Comparison of ENCODE assay signal across 8 mouse cellular contexts in the genomic region with DNA sequence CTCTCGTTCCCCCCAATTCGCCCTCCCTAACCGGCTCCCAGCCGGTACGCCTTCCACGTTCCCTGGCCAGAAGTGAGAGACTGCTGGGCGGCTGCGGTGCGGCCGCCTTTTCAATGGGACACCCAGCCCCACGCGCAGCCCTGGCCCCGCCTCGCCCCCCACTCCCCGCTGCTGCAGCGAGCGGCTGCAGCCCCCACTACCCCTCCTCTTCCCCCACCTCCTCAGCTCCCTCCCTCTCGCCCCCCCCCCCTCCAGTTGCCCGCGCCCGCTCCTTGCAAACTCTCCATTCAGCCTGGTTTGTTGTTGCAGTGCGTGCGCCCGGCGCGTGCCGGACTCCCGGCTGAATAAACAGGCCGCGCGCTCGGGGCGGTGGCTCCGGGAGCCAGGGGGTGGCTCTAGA. TPM values are rescaled to one million over a fixed set of nuclear protein-coding genes. Genes with fewer than 3 reads are reported as not detected.
DNase-seq lines count a peak whose midpoint lies in the region; ATAC-seq and TF ChIP-seq lines count a peak whose summit lies in the region.

Gene Ascl1 (minus strand): TSS at position 85 of the 400 bp plus-strand sequence.

- peak within 1 kb of the TSS; percentile 54 for H3K4me3 ChIP-seq in lung, embryonic 14.5 days (ENCODE audit: low read depth, low read length)
- peak within 1 kb of the TSS; percentile 82 for H3K4me3 ChIP-seq in hindbrain, embryonic 15.5 days
- H3K4me3 ChIP-seq in midbrain, postnatal 0 days (ENCODE audit: low read depth, low read length): peak within 1 kb of the TSS; percentile 76

- H3K36me3 ChIP-seq in lung, embryonic 14.5 days (ENCODE audit: insufficient read depth): no peaks in the 10 kb centered on the region
- no peaks in the 10 kb centered on the region for H3K36me3 ChIP-seq in hindbrain, embryonic 15.5 days
- H3K36me3 ChIP-seq in midbrain, postnatal 0 days (ENCODE audit: insufficient read depth, low read length): no peaks in the 10 kb centered on the region

- ATAC-seq in lung, embryonic 14.5 days (ENCODE audit: insufficient read depth): peak; percentile 29; the same call in 1 of the 2 replicates
- ATAC-seq in hindbrain, embryonic 15.5 days (ENCODE audit: low FRiP score, low read depth): peak; percentile 54
- peak; percentile 25; the same call in 1 of the 2 replicates for ATAC-seq in midbrain, postnatal 0 days (ENCODE audit: low FRiP score)

- intact Hi-C loops in left cerebral cortex, postnatal 25 days (cut with DNase I): loop anchor here (2.0 kb wide), 1 partner anchor 281 kb away; no protein-coding TSS in a partner anchor

- DNase-seq in adrenal gland, adult 2 months: peak; percentile 31
- DNase-seq in adrenal gland, adult 8-10 months: no peak
- DNase-seq in lung, embryonic 14.5 days: peak; percentile 20
- no peak for DNase-seq in lung, adult 18-20 months
- DNase-seq in midbrain, postnatal 0 days (ENCODE audit: low spot score): peak; percentile 69
- DNase-seq in cerebellum, adult 11-12 months: no peak
- DNase-seq in left cerebral cortex, postnatal 25 days (ENCODE audit: low spot score in 2 of 2): no peak

- H3K27me3 ChIP-seq in lung, embryonic 14.5 days (ENCODE audit: insufficient read depth, low read length): peaks cover 86% of the 10 kb centered on the region
- peaks cover 20% of the 10 kb centered on the region; the same call in 1 of the 2 replicates for H3K27me3 ChIP-seq in hindbrain, embryonic 15.5 days
- no peaks in the 10 kb centered on the region for H3K27me3 ChIP-seq in midbrain, postnatal 0 days (ENCODE audit: insufficient read depth, low read length)

- no peaks in the 10 kb centered on the region for H3K4me1 ChIP-seq in lung, embryonic 14.5 days (ENCODE audit: insufficient read depth)
- H3K4me1 ChIP-seq in hindbrain, embryonic 15.5 days (replicated peaks): peaks cover 53% of the 10 kb centered on the region
- H3K4me1 ChIP-seq in midbrain, postnatal 0 days (ENCODE audit: insufficient read depth, low read length): no peaks in the 10 kb centered on the region; the same call in 1 of the 2 replicates

- no peak for TF ChIP-seq CTCF in lung, embryonic 14.5 days (IDR thresholded peaks at IDR 0.05; ENCODE audit: low read depth)
- TF ChIP-seq CTCF in midbrain, postnatal 0 days (IDR thresholded peaks at IDR 0.05): no peak

- peak within 1 kb of the TSS; percentile 97 for H3K4me2 ChIP-seq in lung, embryonic 14.5 days
- H3K4me2 ChIP-seq in hindbrain, embryonic 15.5 days: peak within 1 kb of the TSS; percentile 94
- H3K4me2 ChIP-seq in midbrain, postnatal 0 days (ENCODE audit: low read depth, low read length, poor library complexity, severe bottlenecking): peak within 1 kb of the TSS; percentile 93

- WGBS in lung, embryonic 14.5 days: under 1% methylated on average over 29 of the region's 34 CpGs
- WGBS in hindbrain, embryonic 15.5 days: under 1% methylated on average over 32 of the region's 34 CpGs
- 2% methylated on average over 31 of the region's 34 CpGs for WGBS in midbrain, postnatal 0 days

- peaks cover 3% of the 10 kb centered on the region; the same call in 1 of the 2 replicates for H3K9me3 ChIP-seq in lung, embryonic 14.5 days (ENCODE audit: low read depth, low read length)
- H3K9me3 ChIP-seq in hindbrain, embryonic 15.5 days: 0 out of 2 replicates have a peak, but pooled peaks cover 3% of the 10 kb centered on the region
- H3K9me3 ChIP-seq in midbrain, postnatal 0 days (ENCODE audit: low read length): no peaks in the 10 kb centered on the region

- no peak within 1 kb of the TSS for H3K27ac ChIP-seq in lung, embryonic 14.5 days (ENCODE audit: low read depth)
- H3K27ac ChIP-seq in hindbrain, embryonic 15.5 days (replicated peaks): peak within 1 kb of the TSS; percentile 89
- peak within 1 kb of the TSS; percentile 69 for H3K27ac ChIP-seq in midbrain, postnatal 0 days (ENCODE audit: low read depth, low read length)

- peak within 1 kb of the TSS; percentile 46 for H3K9ac ChIP-seq in lung, embryonic 14.5 days
- H3K9ac ChIP-seq in hindbrain, embryonic 15.5 days: peak within 1 kb of the TSS; percentile 71
- H3K9ac ChIP-seq in midbrain, postnatal 0 days (replicated peaks; ENCODE audit: low read length, poor library complexity, severe bottlenecking): peak within 1 kb of the TSS; percentile 73

RNA-seq across cellular contexts. Expression of gene Ascl1, which starts in this region (rescaled TPM):
- 1 to 10 TPM in 1 of 2 experiments, under 1 TPM in 1; 0.58 to 1.8 TPM for total RNA-seq in adrenal gland, adult 2 months (2021)
- polyA plus RNA-seq in adrenal gland, adult 2 months (2012; rRNA removed): 1.8 and 2.1 TPM in 2 replicates
- total RNA-seq in adrenal gland, adult 8-10 months (2022): 1 to 10 TPM; 1.1 to 2.8 (median 2.0) TPM
- 3.3 and 4.1 TPM in 2 replicates for polyA plus RNA-seq in lung, embryonic 14.5 days (2014; fragmentation: Nextera tagmentation; extraction: Ambion mirVana)
- 11.1 and 14.2 TPM in 2 replicates for polyA plus RNA-seq in hindbrain, embryonic 15.5 days (2015; fragmentation: Nextera tagmentation; extraction: Ambion mirVana)
- total RNA-seq in midbrain, postnatal 0 days (2014; rRNA removed): 9.2 and 16.3 TPM in 2 replicates
- 2.5 and 2.8 TPM in 2 replicates for polyA plus RNA-seq in midbrain, postnatal 0 days (2015; fragmentation: Nextera tagmentation; extraction: Ambion mirVana)
- total RNA-seq in left cerebral cortex, postnatal 25 days (2021): 1 to 10 TPM; 6.1 to 7.6 TPM

Comparison
In these comparisons a context has a peak if more than half of its experiments do, and no peak if none do; other contexts are left out.
1. DNase-seq: peak in adrenal gland, adult 2 months (single experiment), lung, embryonic 14.5 days (single experiment) and midbrain, postnatal 0 days (single experiment); none in adrenal gland, adult 8-10 months (single experiment), lung, adult 18-20 months (0 of 2), cerebellum, adult 11-12 months (single experiment) and left cerebral cortex, postnatal 25 days (0 of 2).
2. Peak in every context shown above with its lines, with median percentiles within 50 percentile points of each other: ATAC-seq, H3K4me2 ChIP-seq, H3K4me3 ChIP-seq and H3K9ac ChIP-seq.